Mouse (Mus musculus) neural tube, embryonic 14.5 days (tissue): ENCODE results near the gene Ints7. TPM values are rescaled to one million over a fixed set of nuclear protein-coding genes. Genes with fewer than 3 reads are reported as not detected.
A peak's percentile ranks its signal among the peaks of the same experiment; 100 is the strongest.

Experiments used
- ATAC-seq: fragments of 200-750 bp; cut with Nextera tagmentation; 2 replicates; pipeline ENCODE4 v1.8.0; 2017; ENCODE audit warnings: low read depth, mild to moderate bottlenecking, moderate TSS enrichment, moderate library complexity
- H3K27ac ChIP-seq: fragments of 300-500 bp; sonication (generic); 2 replicates; pipeline ENCODE4 v1.5.1; 2014; ENCODE audit warnings: low read depth, mild to moderate bottlenecking, control low read depth, low read length, moderate library complexity, mixed read lengths
- H3K27me3 ChIP-seq: fragments of 300-500 bp; sonication (generic); 2 replicates; pipeline ENCODE4 v1.6.1; 2014; ENCODE audit warnings: low read length; ENCODE audit not compliant: control insufficient read depth, insufficient read depth
- H3K36me3 ChIP-seq: fragments of 300-500 bp; sonication (generic); 2 replicates; pipeline ENCODE4 v1.6.1; 2014; ENCODE audit warnings: low read length, mixed read lengths; ENCODE audit not compliant: control insufficient read depth, insufficient read depth
- H3K4me1 ChIP-seq: fragments of 300-500 bp; sonication (generic); 2 replicates; pipeline ENCODE4 v1.6.1; 2014; ENCODE audit warnings: low read length; ENCODE audit not compliant: control insufficient read depth, insufficient read depth
- H3K4me2 ChIP-seq: fragments of 300-500 bp; sonication (generic); 2 replicates; pipeline ENCODE4 v1.6.1; 2014; ENCODE audit warnings: mild to moderate bottlenecking, low read depth, low read length, control low read depth
- H3K4me3 ChIP-seq: fragments of 300-500 bp; sonication (generic); 2 replicates; pipeline ENCODE4 v1.5.1; 2014; ENCODE audit warnings: low read depth, low read length, control low read depth, mixed read lengths
- H3K9ac ChIP-seq: fragments of 300-500 bp; sonication (generic); replicated peaks from 2 replicates; pipeline ENCODE4 v1.6.1; 2014; ENCODE audit warnings: low read depth, mild to moderate bottlenecking, control low read depth, low read length, mixed read lengths
- H3K9me3 ChIP-seq: fragments of 300-500 bp; sonication (generic); 2 replicates; pipeline ENCODE4 v1.6.1; 2016; ENCODE audit warnings: low read length; ENCODE audit not compliant: control insufficient read depth
- WGBS: fragments of 180-500 bp; shearing (Covaris S2); extraction: QIAGEN DNeasy Blood & Tissue Kit; methylation state at CpG from one replicate; pipeline ENCODE4 v1.1.7; 2014; 5-methylcytosine and 5-hydroxymethylcytosine counted together
- polyA plus RNA-seq: library from polyadenylated mRNA; unstranded; fragments of >200 nt; fragmentation: Nextera tagmentation; extraction: Ambion mirVana; gene quantifications from 2 replicates; pipeline ENCODE4 v1.2.1, GENCODE M21; 2014

The Ints7 gene
- polyA plus RNA-seq, 1 experiment from 2014 or later = 37.6 TPM

GRCm38 (mm10) chr1:191574871-191575457 lies 472 bp upstream of the Ints7 start:
- H3K4me1 ChIP-seq = peaks cover 16% of the 10 kb centered on the region
- no peak for ATAC-seq

GRCm38 (mm10) chr1:191579524-191579923 lies 4.1 kb downstream of the Ints7 start:
- no peaks in the 10 kb centered on the region for H3K27me3 ChIP-seq
- no peak for ATAC-seq
- H3K4me3 ChIP-seq = no peak overlapping the region
- H3K4me1 ChIP-seq = peaks cover 16% of the 10 kb centered on the region
- 92% methylated on average over 3 of the region's 3 CpGs for WGBS
- H3K9me3 ChIP-seq = no peaks in the 10 kb centered on the region
- no peak overlapping the region for H3K27ac ChIP-seq
- no peak overlapping the region for H3K4me2 ChIP-seq
- H3K36me3 ChIP-seq = peaks cover 14% of the 10 kb centered on the region
- H3K9ac ChIP-seq = no peak overlapping the region

More at GRCm38 (mm10) chr1:191574871-191575457, 472 bp upstream of the Ints7 start:
- no peaks in the 10 kb centered on the region for H3K27me3 ChIP-seq
- H3K27ac ChIP-seq = no peak overlapping the region
- H3K4me3 ChIP-seq = peak overlapping the region; percentile 81
- peak overlapping the region; percentile 56 for H3K9ac ChIP-seq
- 0% methylated on average over 52 of the region's 52 CpGs for WGBS
- no peaks in the 10 kb centered on the region for H3K9me3 ChIP-seq
- H3K36me3 ChIP-seq = no peaks in the 10 kb centered on the region
- peak overlapping the region; percentile 91 for H3K4me2 ChIP-seq

GRCm38 (mm10) chr1:191581641-191582040 lies 6.2 kb downstream of the Ints7 start:
- H3K4me3 ChIP-seq = no peak overlapping the region
- H3K27ac ChIP-seq = no peak overlapping the region
- no peaks in the 10 kb centered on the region for H3K27me3 ChIP-seq
- H3K9ac ChIP-seq = no peak overlapping the region
- WGBS = 98% methylated on average over 4 of the region's 4 CpGs
- H3K36me3 ChIP-seq = peaks cover 17% of the 10 kb centered on the region
- H3K4me2 ChIP-seq = no peak overlapping the region
- H3K9me3 ChIP-seq = no peaks in the 10 kb centered on the region
- peaks cover 11% of the 10 kb centered on the region for H3K4me1 ChIP-seq
- ATAC-seq = no peak

DNA sequence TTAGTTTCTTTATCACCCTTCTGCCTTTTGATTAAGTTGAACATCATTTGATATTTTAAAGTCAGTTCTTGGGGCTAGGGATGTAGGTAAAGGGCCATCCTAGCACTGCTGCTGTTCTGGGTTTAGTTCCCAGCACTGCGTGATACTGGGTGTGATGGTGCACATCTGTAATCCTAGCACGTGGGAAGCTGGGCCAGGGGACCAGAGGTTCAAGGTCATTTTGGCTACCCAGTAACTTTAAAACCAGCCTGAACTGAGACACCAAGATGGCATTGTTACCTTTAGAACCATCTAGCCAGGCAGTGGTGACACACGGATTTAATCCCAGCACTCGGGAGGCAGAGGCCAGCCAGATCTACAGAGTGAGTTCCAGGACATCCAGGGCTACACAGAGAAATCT lies 8.4 kb downstream of the Ints7 start:
- Histone ChIP-seq H3K4me3 (no peak overlapping the region), H3K9me3 (no peaks in the 10 kb centered on the region), H3K4me1 (no peaks in the 10 kb centered on the region), H3K9ac (no peak overlapping the region), H3K36me3 (peaks cover 20% of the 10 kb centered on the region), H3K4me2 (no peak overlapping the region), H3K27me3 (no peaks in the 10 kb centered on the region), H3K27ac (no peak overlapping the region)
- 96% methylated on average over 4 of the region's 4 CpGs for WGBS
- no peak for ATAC-seq

DNA sequence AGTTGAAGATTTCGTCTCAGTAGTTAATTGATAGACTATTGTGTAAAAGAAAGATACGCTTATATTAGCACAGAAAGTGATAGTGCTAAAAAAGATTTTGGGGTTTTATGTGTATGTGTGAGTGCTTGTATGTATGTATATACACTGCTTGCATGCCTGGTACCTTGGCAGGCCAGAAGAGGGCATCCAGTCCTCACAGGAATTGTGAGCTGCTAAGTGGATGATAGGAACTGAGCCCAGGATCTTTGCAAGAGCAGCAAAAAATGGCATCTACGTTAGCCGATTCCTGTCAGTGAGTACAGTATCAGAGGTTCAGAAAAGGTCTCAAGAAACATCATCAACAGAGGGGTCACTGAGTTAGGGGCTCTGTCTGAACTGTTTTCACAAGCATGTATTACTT lies 9.0 kb downstream of the Ints7 start:
- WGBS = 96% methylated on average over 4 of the region's 4 CpGs
- Histone ChIP-seq H3K4me1 (no peaks in the 10 kb centered on the region), H3K27ac (no peak overlapping the region), H3K4me3 (no peak overlapping the region), H3K27me3 (no peaks in the 10 kb centered on the region), H3K4me2 (no peak overlapping the region), H3K36me3 (peaks cover 22% of the 10 kb centered on the region), H3K9me3 (no peaks in the 10 kb centered on the region), H3K9ac (no peak overlapping the region)
- ATAC-seq = no peak

GRCm38 (mm10) chr1:191585704-191586103 lies 10.3 kb downstream of the Ints7 start:
- H3K4me2 ChIP-seq = no peak overlapping the region
- no peak overlapping the region for H3K4me3 ChIP-seq
- H3K27me3 ChIP-seq = no peaks in the 10 kb centered on the region
- ATAC-seq = no peak
- H3K9ac ChIP-seq = no peak overlapping the region
- no peaks in the 10 kb centered on the region for H3K4me1 ChIP-seq
- H3K27ac ChIP-seq = no peak overlapping the region
- peaks cover 22% of the 10 kb centered on the region for H3K36me3 ChIP-seq
- 92% methylated on average over 2 of the region's 2 CpGs for WGBS
- H3K9me3 ChIP-seq = no peaks in the 10 kb centered on the region

DNA sequence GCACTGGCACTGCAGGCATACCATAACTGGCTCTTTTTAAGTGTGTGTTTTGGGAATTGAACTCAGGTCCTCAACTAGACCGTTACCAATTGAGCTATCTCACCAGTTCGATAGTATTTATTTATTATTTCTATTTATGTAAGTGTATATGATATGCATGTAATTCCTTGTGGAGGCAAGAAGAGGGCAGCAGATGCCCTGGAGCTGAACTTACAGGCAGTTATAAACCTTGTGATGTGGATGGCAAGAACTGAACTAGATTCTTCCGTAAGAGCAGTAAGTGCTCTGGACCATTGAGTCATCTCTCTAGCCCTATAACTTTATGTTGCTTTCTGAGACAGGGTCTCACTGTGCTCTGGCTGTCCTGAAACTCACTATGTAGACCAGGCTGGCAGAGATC lies 11.6 kb downstream of the Ints7 start:
- Histone ChIP-seq H3K27ac (no peak overlapping the region), H3K27me3 (no peaks in the 10 kb centered on the region), H3K36me3 (peaks cover 22% of the 10 kb centered on the region), H3K9me3 (no peaks in the 10 kb centered on the region), H3K4me1 (no peaks in the 10 kb centered on the region), H3K4me3 (no peak overlapping the region), H3K4me2 (no peak overlapping the region), H3K9ac (no peak overlapping the region)
- ATAC-seq = no peak
- 96% methylated on average over 3 of the region's 3 CpGs for WGBS

- peaks cover 10% of the 10 kb centered on the region; the same call in 1 of the 2 replicates for H3K36me3 ChIP-seq
- no peak overlapping the region for H3K4me2 ChIP-seq
- no peaks in the 10 kb centered on the region for H3K9me3 ChIP-seq
- no peaks in the 10 kb centered on the region for H3K27me3 ChIP-seq
- H3K9ac ChIP-seq = no peak overlapping the region
- WGBS = 99% methylated on average over 2 of the region's 2 CpGs
- H3K27ac ChIP-seq = no peak overlapping the region
- no peaks in the 10 kb centered on the region for H3K4me1 ChIP-seq
- ATAC-seq = no peak
- no peak overlapping the region for H3K4me3 ChIP-seq
Measured at GRCm38 (mm10) chr1:191588749-191589148, 13.3 kb downstream of the Ints7 start.

DNA sequence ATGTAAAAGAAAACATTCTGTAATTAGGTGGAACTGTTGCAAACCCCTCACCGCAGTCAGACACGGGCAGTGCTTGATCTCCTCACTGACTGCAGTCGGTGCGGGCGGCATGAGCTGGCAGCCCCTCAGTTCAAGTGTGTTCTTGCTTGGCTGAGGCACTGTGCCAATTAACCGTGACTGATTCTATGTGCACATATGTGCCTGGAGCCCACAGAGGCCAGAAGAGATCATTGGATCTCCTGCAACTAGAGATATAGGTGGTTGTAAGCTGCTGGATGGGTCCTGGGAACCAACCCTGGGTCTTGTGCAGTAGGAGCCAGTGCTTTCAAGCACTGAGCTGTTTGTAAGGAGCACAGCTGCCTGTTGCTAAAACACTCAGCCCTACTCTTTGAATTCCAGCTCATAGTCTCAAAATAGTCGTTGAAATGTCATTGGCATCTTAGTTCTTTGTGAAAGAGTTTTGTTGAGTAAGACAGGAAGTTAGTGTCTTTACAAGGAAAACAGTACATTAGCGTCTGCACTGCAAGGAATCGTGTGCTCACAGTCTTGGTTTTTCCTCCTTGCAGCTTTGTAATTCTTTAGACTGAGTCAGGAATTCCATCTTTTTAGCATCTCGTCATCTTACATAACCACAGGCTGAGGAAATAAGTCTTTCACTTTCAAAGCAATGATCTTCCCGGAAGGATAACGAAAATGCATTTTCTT lies 16.7 kb downstream of the Ints7 start:
- Histone ChIP-seq H3K27me3 (no peaks in the 10 kb centered on the region), H3K4me1 (no peaks in the 10 kb centered on the region), H3K27ac (no peak overlapping the region), H3K4me3 (no peak overlapping the region), H3K9me3 (no peaks in the 10 kb centered on the region), H3K36me3 (peaks cover 15% of the 10 kb centered on the region), H3K9ac (no peak overlapping the region), H3K4me2 (no peak overlapping the region)
- 89% methylated on average over 12 of the region's 12 CpGs for WGBS
- no peak for ATAC-seq
